In the genomic region with DNA sequence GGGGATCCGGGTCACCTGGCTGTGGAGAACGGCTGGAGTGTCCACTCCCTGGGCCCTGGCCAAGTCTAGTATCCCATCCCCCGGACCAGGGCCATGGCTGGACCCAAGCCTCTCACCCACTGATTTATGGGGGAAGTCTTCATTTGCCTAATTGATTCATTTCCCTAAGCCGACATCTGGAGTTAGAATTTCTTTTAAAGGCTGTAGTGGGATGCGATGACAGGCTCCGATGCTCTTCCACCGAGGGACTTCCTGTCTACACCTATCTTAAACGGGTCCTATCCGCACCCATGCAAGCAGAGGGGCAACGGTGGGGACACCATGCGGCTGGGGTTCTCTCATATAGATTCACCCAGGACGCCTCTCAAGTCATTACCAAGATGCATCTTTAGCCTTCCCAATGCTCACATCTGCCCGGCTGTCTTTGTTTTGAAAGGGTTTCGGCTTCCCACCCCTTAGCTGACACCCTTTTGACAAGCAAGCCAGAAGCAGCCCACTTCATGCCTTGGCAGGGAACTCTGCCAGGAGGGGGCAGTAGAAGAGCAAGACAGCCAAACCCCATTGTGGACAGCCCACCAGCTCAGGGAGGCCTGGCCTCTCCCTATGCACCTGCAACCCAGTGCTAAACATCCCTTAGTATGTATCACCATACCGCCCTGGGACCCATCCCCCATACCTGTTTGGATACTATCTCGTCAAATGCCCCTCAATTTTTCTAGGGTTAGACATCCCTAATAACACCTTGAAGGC, we compare ENCODE assay signal across 8 mouse cellular contexts.
DNase-seq lines count a peak whose midpoint lies in the region; ATAC-seq lines count a peak whose summit lies in the region.

No protein-coding gene starts in this region.

- H3K36me3 ChIP-seq in heart, embryonic 16.5 days (ENCODE audit: control insufficient read depth, insufficient read depth): no peaks in the 10 kb centered on the region
- H3K36me3 ChIP-seq in forebrain, embryonic 12.5 days (replicated peaks): no peaks in the 10 kb centered on the region
- no peaks in the 10 kb centered on the region for H3K36me3 ChIP-seq in kidney, embryonic 16.5 days (ENCODE audit: insufficient read depth, low read length)
- H3K36me3 ChIP-seq in liver, embryonic 11.5 days (ENCODE audit: control insufficient read depth, insufficient read depth, low read length): no peaks in the 10 kb centered on the region
- no peaks in the 10 kb centered on the region for H3K36me3 ChIP-seq in neural tube, embryonic 15.5 days

- no peak overlapping the region for H3K4me2 ChIP-seq in heart, embryonic 16.5 days (ENCODE audit: low read depth, low read length)
- peak overlapping the region; percentile 30; the same call in 1 of the 2 replicates for H3K4me2 ChIP-seq in forebrain, embryonic 12.5 days
- H3K4me2 ChIP-seq in kidney, embryonic 16.5 days (replicated peaks; ENCODE audit: low read depth, low read length): peak overlapping the region; percentile 31
- no peak overlapping the region for H3K4me2 ChIP-seq in liver, embryonic 11.5 days
- peak overlapping the region; percentile 31 for H3K4me2 ChIP-seq in neural tube, embryonic 15.5 days

- H3K4me3 ChIP-seq in heart, embryonic 16.5 days (ENCODE audit: low read length): no peak overlapping the region
- no peak overlapping the region for H3K4me3 ChIP-seq in forebrain, embryonic 12.5 days (replicated peaks)
- no peak overlapping the region for H3K4me3 ChIP-seq in kidney, embryonic 16.5 days (ENCODE audit: low read length)
- H3K4me3 ChIP-seq in liver, embryonic 11.5 days (ENCODE audit: low read depth, low read length): no peak overlapping the region
- H3K4me3 ChIP-seq in neural tube, embryonic 15.5 days (replicated peaks): no peak overlapping the region

- no peak for DNase-seq in heart, adult 8-10 months (ENCODE audit: low spot score)
- peak; percentile 58 for DNase-seq in adrenal gland, postnatal 10 days
- DNase-seq in liver, embryonic 11.5 days (ENCODE audit: low spot score): peak; percentile 36

- ATAC-seq in heart, embryonic 16.5 days (replicated peaks; ENCODE audit: extremely low read depth, insufficient read depth, low FRiP score): peak; percentile 65
- peak; percentile 67 for ATAC-seq in forebrain, embryonic 12.5 days (ENCODE audit: low FRiP score)
- 0 out of 2 replicates have a peak, but pooled peaks have one; percentile 59 for ATAC-seq in kidney, embryonic 16.5 days (ENCODE audit: low FRiP score, low TSS enrichment)
- no peak for ATAC-seq in liver, embryonic 11.5 days (replicated peaks; ENCODE audit: low FRiP score)
- ATAC-seq in neural tube, embryonic 15.5 days (ENCODE audit: low FRiP score): no peak; the same call in 1 of the 2 replicates
- ATAC-seq in erythroblast, adult 5-6 weeks (replicated peaks; ENCODE audit: low FRiP score, poor library complexity, severe bottlenecking): no peak

- H3K9me3 ChIP-seq in heart, embryonic 16.5 days (replicated peaks; ENCODE audit: control insufficient read depth, low read length): no peaks in the 10 kb centered on the region
- no peaks in the 10 kb centered on the region for H3K9me3 ChIP-seq in forebrain, embryonic 12.5 days
- H3K9me3 ChIP-seq in kidney, embryonic 16.5 days (ENCODE audit: low read length): no peaks in the 10 kb centered on the region
- H3K9me3 ChIP-seq in liver, embryonic 11.5 days (ENCODE audit: control insufficient read depth, low read length): no peaks in the 10 kb centered on the region
- no peaks in the 10 kb centered on the region for H3K9me3 ChIP-seq in neural tube, embryonic 15.5 days (replicated peaks)

- no peak overlapping the region for H3K9ac ChIP-seq in heart, embryonic 16.5 days (ENCODE audit: low read length)
- no peak overlapping the region for H3K9ac ChIP-seq in forebrain, embryonic 12.5 days
- H3K9ac ChIP-seq in kidney, embryonic 16.5 days (replicated peaks; ENCODE audit: low read length): no peak overlapping the region
- H3K9ac ChIP-seq in liver, embryonic 11.5 days (ENCODE audit: low read depth, low read length): no peak overlapping the region
- no peak overlapping the region for H3K9ac ChIP-seq in neural tube, embryonic 15.5 days (replicated peaks)

- H3K27me3 ChIP-seq in heart, embryonic 16.5 days (ENCODE audit: control insufficient read depth, insufficient read depth, low read length): no peaks in the 10 kb centered on the region; the same call in 1 of the 2 replicates
- H3K27me3 ChIP-seq in forebrain, embryonic 12.5 days: no peaks in the 10 kb centered on the region
- no peaks in the 10 kb centered on the region for H3K27me3 ChIP-seq in kidney, embryonic 16.5 days (ENCODE audit: insufficient read depth, low read length)
- H3K27me3 ChIP-seq in liver, embryonic 11.5 days (replicated peaks; ENCODE audit: control insufficient read depth, insufficient read depth, low read length): no peaks in the 10 kb centered on the region
- H3K27me3 ChIP-seq in neural tube, embryonic 15.5 days (replicated peaks): no peaks in the 10 kb centered on the region

- no peak overlapping the region for H3K27ac ChIP-seq in heart, embryonic 16.5 days (ENCODE audit: low read length)
- H3K27ac ChIP-seq in forebrain, embryonic 12.5 days: peak overlapping the region; percentile 78
- H3K27ac ChIP-seq in kidney, embryonic 16.5 days (ENCODE audit: low read length): no peak overlapping the region
- no peak overlapping the region for H3K27ac ChIP-seq in liver, embryonic 11.5 days (ENCODE audit: low read depth, low read length)
- peak overlapping the region; percentile 33 for H3K27ac ChIP-seq in neural tube, embryonic 15.5 days (replicated peaks)

- 38% methylated on average over 16 of the region's 16 CpGs for WGBS in heart, embryonic 16.5 days
- WGBS in forebrain, embryonic 12.5 days: 42% methylated on average over 16 of the region's 16 CpGs
- 17% methylated on average over 16 of the region's 16 CpGs for WGBS in kidney, embryonic 16.5 days
- 50% methylated on average over 16 of the region's 16 CpGs for WGBS in liver, embryonic 11.5 days
- 18% methylated on average over 16 of the region's 16 CpGs for WGBS in neural tube, embryonic 15.5 days

- H3K4me1 ChIP-seq in heart, embryonic 16.5 days (ENCODE audit: control insufficient read depth, insufficient read depth, low read length): no peaks in the 10 kb centered on the region
- H3K4me1 ChIP-seq in forebrain, embryonic 12.5 days: peaks cover 45% of the 10 kb centered on the region
- peaks cover 7% of the 10 kb centered on the region; the same call in 1 of the 2 replicates for H3K4me1 ChIP-seq in kidney, embryonic 16.5 days (ENCODE audit: insufficient read depth, low read length)
- no peaks in the 10 kb centered on the region for H3K4me1 ChIP-seq in liver, embryonic 11.5 days (replicated peaks; ENCODE audit: control insufficient read depth, insufficient read depth, low read length)
- H3K4me1 ChIP-seq in neural tube, embryonic 15.5 days: peaks cover 33% of the 10 kb centered on the region

Comparison
In these comparisons a context has a peak if more than half of its experiments do, and no peak if none do; other contexts are left out.
1. ATAC-seq: peak in heart, embryonic 16.5 days (single experiment), forebrain, embryonic 12.5 days (single experiment) and kidney, embryonic 16.5 days (single experiment); none in liver, embryonic 11.5 days (single experiment), neural tube, embryonic 15.5 days (single experiment) and erythroblast, adult 5-6 weeks (single experiment).
2. H3K27ac ChIP-seq: peak in forebrain, embryonic 12.5 days (single experiment) and neural tube, embryonic 15.5 days (single experiment); none in heart, embryonic 16.5 days (single experiment), kidney, embryonic 16.5 days (single experiment) and liver, embryonic 11.5 days (single experiment).
3. H3K4me2 ChIP-seq: peak in forebrain, embryonic 12.5 days (single experiment), kidney, embryonic 16.5 days (single experiment) and neural tube, embryonic 15.5 days (single experiment); none in heart, embryonic 16.5 days (single experiment) and liver, embryonic 11.5 days (single experiment).